Mouse (Mus musculus) kidney, embryonic 15.5 days (tissue): ENCODE results near the gene Ankrd9. TPM values are rescaled to one million over a fixed set of nuclear protein-coding genes. Genes with fewer than 3 reads are reported as not detected.

Source experiments
- polyA plus RNA-seq: library from polyadenylated mRNA; unstranded; fragments of >200 nt; fragmentation: Nextera tagmentation; extraction: Ambion mirVana; gene quantifications from 2 replicates; pipeline ENCODE4 v1.2.1, GENCODE M21; 2015

Ankrd9 gene
- polyA plus RNA-seq, 1 experiment from 2014 or later: 14.0 TPM

Other genes starting within 250 kb of the Ankrd9 start
- 23.8 and 24.4 TPM in 2 replicates for gene Wdr20, start 241.1 kb downstream of the Ankrd9 start, polyA plus RNA-seq
- gene Mok, start 138.1 kb downstream of the Ankrd9 start, polyA plus RNA-seq: 6.2 and 7.8 TPM in 2 replicates
- 6.1 and 6.4 TPM in 2 replicates for gene Zfp839, start 128.8 kb downstream of the Ankrd9 start, polyA plus RNA-seq
- 78.6 and 80.8 TPM in 2 replicates for gene Cinp, start 89.9 kb downstream of the Ankrd9 start, polyA plus RNA-seq
- gene Tecpr2, start 89.8 kb downstream of the Ankrd9 start, polyA plus RNA-seq: 3.7 and 4.7 TPM in 2 replicates
- 10.0 and 10.5 TPM in 2 replicates for gene Rcor1, start 60.3 kb upstream of the Ankrd9 start, polyA plus RNA-seq
- gene Traf3, start 187.3 kb upstream of the Ankrd9 start, polyA plus RNA-seq: 10.1 and 11.6 TPM in 2 replicates
- not detected in 2 replicates for gene 4930595D18Rik, start 205.5 kb upstream of the Ankrd9 start, polyA plus RNA-seq